Mouse (Mus musculus): Measurements from ENCODE around the gene Usmg5. TPM values are rescaled to one million over a fixed set of nuclear protein-coding genes. Genes with fewer than 3 reads are reported as not detected.

Usmg5 gene
- polyA plus RNA-seq, 1 experiment from 2014 or later, result 1,212 TPM

Other genes with a start within 250 kb of the Usmg5 start
- gene Ina, start 75.9 kb downstream of the Usmg5 start, polyA plus RNA-seq (2015; fragmentation: Nextera tagmentation; extraction: Ambion mirVana), result 5.9 and 7.6 TPM in 2 replicates
- 64.9 and 73.4 TPM in 2 replicates for gene Nt5c2, start 75.5 kb downstream of the Usmg5 start, polyA plus RNA-seq (2015; fragmentation: Nextera tagmentation; extraction: Ambion mirVana)
- 17.4 and 17.8 TPM in 2 replicates for gene Pcgf6, start 39.7 kb downstream of the Usmg5 start, polyA plus RNA-seq (2015; fragmentation: Nextera tagmentation; extraction: Ambion mirVana)
- gene Taf5, start 22.9 kb downstream of the Usmg5 start, polyA plus RNA-seq (2015; fragmentation: Nextera tagmentation; extraction: Ambion mirVana), result 4.8 TPM in 2 replicates
- 8.3 and 10.3 TPM in 2 replicates for gene Pdcd11, start 121 bp upstream of the Usmg5 start, polyA plus RNA-seq (2015; fragmentation: Nextera tagmentation; extraction: Ambion mirVana)
- gene Calhm2, start 47.6 kb upstream of the Usmg5 start, polyA plus RNA-seq (2015; fragmentation: Nextera tagmentation; extraction: Ambion mirVana), result 11.9 and 13.4 TPM in 2 replicates
- gene Calhm1, start 53.6 kb upstream of the Usmg5 start, polyA plus RNA-seq (2015; fragmentation: Nextera tagmentation; extraction: Ambion mirVana), result not detected in 2 replicates
- not detected in 2 replicates for gene Calhm3, start 67.1 kb upstream of the Usmg5 start, polyA plus RNA-seq (2015; fragmentation: Nextera tagmentation; extraction: Ambion mirVana)
- 8.0 and 9.0 TPM in 2 replicates for gene Neurl1a, start 88.2 kb upstream of the Usmg5 start, polyA plus RNA-seq (2015; fragmentation: Nextera tagmentation; extraction: Ambion mirVana)

All from embryonic facial prominence, embryonic 15.5 days (tissue).